Mouse (Mus musculus): ENCODE data around the gene Prickle2.

The Prickle2 gene

DNA sequence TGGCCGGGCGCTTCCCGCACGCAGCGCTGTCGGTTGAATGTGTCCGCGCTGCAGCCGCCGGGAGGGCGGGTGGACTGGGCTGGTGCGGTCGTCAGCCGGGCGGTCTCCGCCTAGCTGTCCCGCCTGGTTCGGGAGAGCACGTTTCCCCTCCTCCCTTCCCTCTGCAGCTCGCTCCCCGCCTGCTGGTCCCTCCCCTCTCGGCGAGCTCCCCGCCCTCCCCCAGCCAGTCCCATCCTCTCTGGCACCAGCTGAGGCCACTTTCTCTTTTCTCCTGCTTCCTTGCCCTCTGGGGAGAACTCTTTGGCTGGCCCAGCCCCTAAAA lies at the start of gene Prickle2:
Gene Prickle2 (minus strand): TSS at position 11 of the 322 bp plus-strand sequence.
- DNase-seq (ENCODE audit: low spot score in 2 of 2): peak in 1 of 2 experiments; percentile 16

DNA sequence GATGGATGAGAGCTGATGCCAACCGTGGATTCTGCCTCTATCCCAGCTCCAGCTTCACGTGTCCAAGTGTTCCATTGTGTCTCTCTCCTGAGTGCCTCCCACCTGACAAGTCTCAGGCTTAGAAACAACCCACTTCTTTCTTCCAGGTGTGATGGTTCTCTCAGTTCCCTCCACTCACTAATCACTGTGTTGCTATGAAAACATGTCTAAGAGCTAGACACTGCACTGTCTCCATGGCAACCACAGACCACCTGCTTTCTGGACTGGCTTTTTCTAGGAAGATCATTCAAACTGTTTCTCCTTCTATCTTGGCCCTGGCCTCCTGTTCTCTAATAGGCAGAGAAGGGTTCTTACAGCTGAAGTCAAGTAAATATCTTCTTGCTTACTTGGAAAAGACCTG lies 46.8 kb upstream of the Prickle2 start:
- no peak for DNase-seq (ENCODE audit: low spot score in 2 of 2)

DNA sequence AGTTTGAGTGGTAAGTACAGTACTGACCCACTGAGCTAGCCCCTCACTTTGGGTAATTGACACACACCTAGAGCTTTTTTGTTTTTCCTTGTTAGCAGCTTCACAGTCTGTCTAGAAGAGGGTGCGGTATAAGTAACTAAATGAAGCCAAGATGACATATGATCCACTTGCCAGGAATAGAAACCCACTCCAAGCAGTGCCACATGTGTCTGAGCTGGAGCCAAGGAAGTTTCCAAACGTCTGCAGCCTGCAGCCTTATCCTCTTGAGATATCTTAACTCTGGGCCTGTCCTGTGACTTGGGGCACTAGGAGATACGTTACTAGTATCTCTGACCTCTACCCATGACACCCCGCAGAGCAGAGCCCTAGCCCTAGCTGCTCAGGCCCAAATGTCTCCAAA lies 43.5 kb upstream of the Prickle2 start:
- DNase-seq (ENCODE audit: low spot score in 2 of 2): no peak

DNA sequence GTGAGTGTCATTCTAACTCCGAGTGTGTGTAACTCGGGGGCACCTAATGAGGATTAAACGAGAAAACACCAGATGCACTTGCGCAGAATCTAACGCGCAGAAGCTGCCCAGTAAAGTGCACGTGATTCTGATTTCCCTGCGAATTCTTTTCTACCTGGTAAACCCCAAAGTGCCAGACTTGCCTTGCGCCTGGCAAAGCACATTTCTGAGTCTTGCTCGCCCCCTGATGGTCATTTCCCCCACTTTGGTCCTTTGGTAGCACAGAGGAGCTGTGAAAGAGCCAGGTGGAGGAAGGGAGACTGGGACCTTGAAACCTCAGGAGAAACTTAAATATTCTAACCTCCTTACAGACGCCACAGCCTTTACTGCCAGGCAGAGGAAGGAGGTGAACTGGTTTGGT lies 37.6 kb upstream of the Prickle2 start:
- DNase-seq (ENCODE audit: low spot score in 2 of 2): peak in 1 of 2 experiments; percentile 18

DNA sequence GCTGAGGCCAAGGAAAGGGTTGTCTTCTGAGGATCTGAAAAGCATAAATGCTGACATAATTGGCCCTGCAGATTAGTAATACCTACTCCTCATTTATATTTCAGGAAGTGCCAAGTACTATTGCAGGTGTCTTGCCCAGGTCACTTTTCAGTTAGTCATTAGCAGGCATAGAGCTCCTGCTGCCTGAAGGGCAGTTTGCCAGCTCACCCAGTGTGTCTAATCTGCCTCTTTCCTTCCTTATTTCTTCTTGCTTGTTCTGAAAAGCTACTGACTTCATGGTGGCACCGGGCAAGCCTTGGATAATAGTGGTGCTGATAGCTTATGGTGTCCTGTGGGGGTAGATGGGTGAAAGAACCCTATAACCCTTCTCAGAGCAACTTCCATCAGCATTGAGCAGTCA lies 31.2 kb upstream of the Prickle2 start:
- no peak for DNase-seq (ENCODE audit: low spot score in 2 of 2)

DNA sequence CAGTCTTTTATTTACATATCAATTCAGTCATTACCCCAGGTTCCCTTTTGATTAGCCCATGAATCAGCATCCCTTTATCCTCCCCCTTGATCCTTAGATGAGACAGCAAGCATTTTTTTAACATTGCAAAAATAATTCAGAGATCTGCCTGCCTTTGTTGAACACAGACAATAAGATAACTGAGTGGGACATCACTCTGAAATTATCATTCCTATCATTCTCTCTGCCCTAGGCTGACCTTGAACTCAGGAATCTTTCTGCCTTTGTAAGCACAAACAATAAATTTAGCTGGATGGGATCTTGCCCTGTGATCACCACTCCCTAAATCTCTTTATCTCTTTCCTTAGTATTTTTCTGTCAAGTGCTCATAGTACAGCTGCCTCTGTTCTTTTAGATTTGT lies 27.7 kb upstream of the Prickle2 start:
- no peak for DNase-seq (ENCODE audit: low spot score in 2 of 2)

DNA sequence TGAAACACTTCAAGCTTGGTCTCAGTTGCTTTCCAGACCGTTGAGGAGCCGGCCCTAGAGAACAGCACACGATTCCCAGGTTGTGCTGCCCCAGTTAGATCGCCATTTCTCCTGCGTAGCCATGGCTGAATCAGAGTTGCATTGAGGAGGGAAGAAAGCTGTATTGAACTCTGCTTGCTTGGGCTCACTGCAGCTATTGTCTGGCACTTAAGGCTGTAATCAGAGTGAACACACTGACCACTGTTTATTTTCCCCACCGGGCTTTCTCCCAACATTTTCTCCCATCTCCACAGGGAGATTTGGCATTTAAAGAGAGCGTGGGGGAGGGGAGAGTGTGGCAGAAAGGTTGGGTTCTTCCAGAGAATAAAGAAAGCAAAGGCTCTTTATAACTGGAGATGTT lies 22.6 kb upstream of the Prickle2 start:
- DNase-seq (ENCODE audit: low spot score in 2 of 2): no peak

DNA sequence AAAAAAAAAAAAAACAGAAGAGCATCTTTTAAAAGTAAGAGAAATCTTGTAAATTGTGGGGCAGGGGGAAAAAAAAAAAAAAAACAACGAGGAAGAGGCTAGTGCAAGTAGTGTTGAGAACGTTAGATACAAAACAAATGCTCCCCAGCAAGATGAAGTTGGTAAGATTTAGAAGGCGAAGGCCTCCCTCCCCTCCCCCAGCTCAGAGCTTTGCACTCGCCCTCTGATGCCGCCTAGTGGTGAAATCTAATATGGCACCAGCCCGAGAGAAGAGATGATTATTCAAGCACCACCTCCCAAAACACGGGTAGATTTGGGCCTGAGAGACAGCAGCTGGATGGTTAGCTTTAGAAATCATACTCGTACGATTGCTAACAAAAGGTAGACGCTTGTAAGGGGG lies 22.1 kb upstream of the Prickle2 start:
- peak; percentile 10 to 67 for DNase-seq (ENCODE audit: low spot score in 2 of 2)

DNA sequence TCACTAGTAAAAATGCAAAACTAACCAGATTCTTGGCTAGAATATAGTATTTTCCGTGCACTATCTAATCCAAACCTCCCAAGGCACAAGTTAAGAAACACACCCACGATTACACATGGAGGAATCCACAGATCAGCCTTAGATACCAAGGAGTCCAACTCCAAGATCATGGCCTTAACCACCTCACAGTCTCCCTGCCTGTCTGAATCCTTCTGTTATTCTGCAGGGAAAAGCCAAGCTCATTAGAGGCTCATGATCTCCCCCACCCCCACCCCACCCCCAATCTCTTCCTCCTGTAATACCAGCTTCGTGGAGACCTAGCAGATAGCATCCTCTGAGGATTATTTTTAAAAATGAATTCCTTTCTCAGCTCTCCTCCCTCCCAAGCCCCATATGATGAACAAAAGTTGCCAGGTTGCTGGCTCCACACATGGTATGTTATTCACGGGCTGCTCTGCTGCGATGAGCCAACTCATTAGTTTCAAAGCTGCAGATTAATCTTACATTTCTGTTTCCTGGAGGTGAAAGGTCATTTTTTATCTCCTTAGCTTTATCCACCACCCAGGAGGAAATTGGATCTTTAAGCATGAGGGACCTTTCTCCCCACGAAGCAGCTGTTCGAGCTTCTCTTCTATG lies 21.5 kb upstream of the Prickle2 start:
- DNase-seq (ENCODE audit: low spot score in 2 of 2): no peak

DNA sequence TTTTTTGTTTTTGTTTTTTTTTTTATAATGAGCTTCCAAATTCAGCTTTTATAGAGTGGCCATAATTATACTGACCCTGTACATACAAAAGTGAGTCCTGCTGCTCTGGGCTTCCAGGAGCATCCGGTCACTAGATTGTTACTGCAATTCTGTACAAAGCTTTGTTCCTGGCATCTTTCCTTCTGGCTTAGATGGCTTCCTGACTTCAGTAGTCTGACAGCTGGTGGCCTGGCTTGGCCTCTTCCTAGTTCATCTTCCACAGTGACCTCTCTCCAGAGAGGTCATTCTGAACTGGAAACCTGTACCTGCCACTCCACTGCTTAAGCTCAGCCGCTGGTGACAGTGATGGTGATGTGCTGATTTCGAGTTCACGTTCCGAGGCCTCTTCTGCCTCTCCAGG lies 20.2 kb upstream of the Prickle2 start:
- no peak for DNase-seq (ENCODE audit: low spot score in 2 of 2)

DNA sequence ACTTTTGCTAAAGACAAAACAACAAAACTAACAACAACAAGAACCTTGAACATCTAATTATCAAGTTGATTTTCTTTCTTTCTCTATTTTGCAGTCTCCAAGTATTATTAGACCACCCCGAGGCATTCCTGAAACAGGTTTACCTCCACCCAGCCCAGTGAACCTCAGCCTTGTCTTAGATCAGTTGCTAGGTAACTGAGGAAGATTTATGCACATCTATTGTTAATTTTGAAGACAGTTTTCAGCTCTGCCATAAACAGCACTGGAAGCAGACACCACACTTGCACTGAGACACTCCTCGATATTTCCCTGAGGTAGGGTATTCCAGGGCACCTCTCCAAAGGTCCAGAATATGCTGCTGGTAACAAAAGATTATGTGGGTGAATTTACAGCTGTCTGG lies 18.4 kb upstream of the Prickle2 start:
- DNase-seq (ENCODE audit: low spot score in 2 of 2): no peak

DNA sequence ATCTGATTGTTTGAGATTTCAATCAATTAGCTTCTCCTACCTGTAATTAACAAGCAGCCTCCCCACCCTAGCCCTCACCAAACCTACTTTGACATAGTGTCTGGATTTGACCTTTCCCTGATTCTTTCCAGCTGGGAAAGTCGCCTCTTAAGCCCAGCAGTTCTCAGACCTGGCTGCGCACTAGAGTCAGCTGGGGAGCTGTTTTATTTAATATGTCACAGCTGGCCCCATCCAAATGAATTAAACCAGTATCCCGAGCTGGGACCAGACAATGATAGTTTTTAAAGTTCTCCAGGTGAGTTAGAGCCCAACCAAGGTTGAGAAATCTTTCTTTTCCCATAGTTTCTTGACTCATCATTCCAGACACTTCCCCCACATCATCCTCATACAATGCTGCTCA lies 9.9 kb upstream of the Prickle2 start:
- DNase-seq (ENCODE audit: low spot score in 2 of 2): no peak

DNA sequence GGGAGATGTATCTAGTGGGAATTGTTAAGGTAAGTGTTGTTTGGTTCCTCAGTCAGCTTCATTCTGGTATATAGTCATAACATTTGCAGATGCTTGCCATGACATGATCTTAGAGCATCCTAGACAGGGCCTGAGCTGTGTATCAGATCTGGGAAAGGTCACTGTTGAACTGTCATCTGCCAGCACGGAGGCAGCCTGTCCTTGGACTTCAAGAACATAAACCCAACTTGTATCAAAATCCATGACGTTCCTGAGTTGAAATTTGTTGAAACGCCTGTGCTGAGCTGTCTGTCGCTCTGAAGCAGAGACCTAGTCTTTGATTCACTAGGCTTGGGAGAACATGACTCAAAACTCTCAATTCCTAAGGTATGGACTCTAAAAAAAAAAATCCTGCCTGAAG lies 8.8 kb upstream of the Prickle2 start:
- no peak for DNase-seq (ENCODE audit: low spot score in 2 of 2)

DNA sequence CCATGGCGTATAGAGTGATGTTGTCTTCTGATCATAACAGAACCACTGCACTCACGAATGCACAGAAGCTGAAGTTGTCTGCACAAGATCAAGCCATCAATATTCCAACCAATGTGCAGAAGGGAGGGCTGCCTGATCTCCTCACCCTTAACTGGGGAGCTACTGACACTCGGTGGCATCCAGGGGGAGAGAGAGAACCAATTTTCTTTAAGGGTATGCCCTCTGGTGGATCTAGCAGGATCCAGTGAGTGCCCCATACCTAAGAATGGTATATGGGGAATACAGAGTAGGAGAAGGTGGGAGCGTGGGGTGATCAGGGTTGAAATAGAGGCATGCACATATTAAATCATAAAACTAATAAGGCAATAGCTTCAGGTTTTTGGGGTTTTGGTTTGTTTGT lies 2.2 kb upstream of the Prickle2 start:
- no peak for DNase-seq (ENCODE audit: low spot score in 2 of 2)

DNA sequence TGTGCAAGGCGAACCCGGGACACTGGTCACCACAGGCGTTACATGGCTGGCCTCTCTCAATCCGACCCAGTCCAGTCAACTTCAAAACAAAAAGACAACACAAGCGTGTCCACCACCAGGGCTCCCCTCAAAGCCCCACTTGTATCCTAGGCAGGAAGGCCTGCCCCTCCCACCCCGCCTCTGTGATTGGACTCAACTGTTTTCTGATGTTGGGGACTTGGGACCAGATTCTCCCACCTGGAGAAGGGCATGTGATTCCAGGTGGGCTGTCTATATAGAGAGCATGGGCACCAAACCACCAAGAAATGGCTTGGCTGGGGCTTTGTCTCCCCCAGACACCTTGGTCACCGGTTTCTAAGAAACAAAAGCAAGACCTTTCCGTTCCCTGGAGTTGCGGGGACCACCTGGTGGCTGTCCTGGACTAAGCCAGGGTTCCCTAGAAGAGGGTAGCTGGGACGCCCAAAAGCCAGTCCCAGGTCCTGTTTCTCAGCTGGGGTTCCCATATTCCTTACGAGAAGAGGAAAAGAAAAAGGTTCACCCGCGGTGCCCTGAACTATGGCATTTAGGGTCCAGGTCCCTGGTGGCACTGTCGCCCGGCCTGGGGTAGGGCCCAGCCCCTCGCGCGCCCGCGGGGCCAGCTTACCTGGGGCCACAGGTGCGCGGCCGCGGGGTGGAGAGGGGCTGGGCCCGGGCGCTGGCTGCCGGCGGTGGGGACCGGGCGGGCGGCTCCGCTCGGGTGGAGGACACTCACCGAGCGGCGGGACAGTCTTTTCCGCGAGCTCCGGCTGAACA lies 406 bp downstream of the Prickle2 start:
- no peak for DNase-seq (ENCODE audit: low spot score in 2 of 2)

DNA sequence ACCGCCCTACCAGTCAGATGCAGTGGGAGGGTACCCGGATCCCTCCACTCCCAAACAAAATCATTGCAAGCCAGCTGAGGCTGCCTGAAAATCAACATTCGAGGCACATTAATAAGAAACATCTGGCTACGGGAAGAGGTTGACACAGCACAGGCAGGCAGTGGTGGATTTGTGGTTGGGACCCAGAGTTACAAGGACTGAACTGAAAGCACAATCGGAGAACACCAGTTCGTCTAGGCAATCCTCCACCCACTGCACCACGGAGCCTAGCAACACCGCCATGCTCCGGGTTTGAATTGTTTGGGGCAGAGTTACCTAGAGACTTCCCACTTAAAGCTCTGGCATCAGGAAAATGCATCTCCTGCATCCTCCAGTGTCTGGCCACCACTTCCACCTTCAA lies 1.1 kb downstream of the Prickle2 start:
- no peak for DNase-seq (ENCODE audit: low spot score in 2 of 2)

DNA sequence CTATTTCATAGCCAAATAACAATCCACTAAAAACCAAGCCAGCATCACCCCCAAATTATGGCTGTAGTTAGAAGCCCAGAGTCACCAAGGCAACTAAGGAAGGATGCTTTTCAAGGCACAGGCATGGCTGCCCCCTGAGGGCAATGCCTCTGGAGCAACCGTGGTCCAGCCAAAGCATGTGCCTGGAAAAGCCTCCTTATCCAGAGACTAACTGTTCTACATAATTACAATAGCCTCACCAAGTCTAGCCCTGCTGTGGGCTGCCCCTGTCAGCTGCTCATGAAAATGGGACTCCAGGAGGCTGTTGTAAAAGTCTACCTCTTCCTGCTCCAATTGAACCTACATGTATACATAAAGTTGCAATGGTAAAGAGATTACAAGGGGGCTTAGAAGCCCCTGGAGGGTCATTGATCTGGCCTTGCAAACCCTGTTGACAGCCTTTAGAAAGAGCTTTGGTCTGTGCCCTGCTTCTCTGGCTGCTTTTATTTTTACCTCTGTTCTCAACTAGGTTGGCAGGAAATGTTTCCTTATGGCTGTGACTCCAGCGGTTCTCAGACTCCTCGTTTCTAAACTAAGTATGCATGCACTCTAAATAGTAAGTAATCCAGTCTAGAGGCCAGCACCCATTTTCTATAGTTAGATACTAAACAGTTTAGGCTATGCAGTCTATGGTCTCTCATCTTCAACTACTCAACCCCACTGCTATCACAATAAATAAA lies 6.3 kb downstream of the Prickle2 start:
- no peak for DNase-seq (ENCODE audit: low spot score in 2 of 2)

DNA sequence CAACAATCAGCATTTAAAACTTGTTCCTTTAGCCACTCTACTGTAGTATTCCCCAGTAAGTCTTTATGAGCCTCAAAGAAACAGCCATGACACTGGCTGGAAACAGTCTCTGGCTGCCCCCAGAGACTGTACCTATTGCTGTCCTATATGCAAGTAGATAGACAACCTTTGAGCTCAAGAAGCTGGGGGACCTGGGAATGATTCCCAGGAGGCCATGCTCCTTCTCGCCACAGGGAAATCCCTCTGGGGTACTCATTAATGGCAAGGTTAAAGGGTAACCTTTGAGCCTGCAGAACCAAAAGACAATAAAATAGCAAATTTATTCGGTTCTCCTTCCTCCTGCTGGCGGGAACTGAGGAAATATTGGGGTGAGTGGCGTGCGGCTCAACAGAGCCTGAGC lies 8.1 kb downstream of the Prickle2 start:
- no peak for DNase-seq (ENCODE audit: low spot score in 2 of 2)

DNA sequence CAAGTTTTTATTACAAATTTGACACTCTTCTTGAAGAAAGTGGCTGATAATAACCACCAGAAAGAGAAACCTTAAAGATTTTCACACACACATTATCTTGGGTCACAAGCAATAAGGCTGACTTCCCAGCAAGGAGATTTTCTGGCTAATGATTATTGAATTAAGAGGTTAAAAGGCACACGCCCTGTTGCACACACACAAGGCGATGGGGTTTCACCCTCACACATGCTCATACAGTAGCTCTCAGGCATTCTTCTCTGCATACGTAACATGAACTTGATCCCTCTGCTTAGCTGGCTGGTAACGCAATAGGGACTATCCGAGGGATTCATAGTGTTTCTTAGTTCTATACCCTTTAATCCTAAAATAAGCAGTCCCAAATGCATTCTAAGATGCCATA lies 18.6 kb downstream of the Prickle2 start:
- no peak for DNase-seq (ENCODE audit: low spot score in 2 of 2)

DNA sequence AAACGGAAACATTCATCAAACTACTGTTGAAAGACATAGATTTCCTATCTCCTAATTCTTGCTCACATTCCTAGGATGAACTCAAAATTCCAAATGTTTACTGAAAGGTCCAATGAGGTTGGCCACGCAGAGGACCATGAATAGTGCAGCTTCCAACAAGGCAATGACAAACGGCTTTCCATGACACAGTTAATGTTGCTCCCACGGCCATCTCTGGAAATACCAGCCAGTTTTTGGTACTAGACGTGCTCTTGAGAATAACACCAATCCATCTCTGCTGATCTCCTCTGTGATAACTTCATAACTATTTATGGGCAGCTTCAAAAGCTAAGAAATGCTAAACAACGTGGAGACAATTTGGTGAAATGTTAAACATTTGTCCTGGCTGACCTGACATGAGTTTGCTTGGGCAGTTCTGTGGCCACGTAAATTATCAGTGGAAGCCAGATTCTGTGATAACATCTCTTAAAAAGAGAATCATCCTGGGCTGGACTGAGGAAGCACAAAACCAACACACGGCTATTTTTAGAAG lies 31.5 kb downstream of the Prickle2 start:
- no peak for DNase-seq (ENCODE audit: low spot score in 2 of 2)

DNA sequence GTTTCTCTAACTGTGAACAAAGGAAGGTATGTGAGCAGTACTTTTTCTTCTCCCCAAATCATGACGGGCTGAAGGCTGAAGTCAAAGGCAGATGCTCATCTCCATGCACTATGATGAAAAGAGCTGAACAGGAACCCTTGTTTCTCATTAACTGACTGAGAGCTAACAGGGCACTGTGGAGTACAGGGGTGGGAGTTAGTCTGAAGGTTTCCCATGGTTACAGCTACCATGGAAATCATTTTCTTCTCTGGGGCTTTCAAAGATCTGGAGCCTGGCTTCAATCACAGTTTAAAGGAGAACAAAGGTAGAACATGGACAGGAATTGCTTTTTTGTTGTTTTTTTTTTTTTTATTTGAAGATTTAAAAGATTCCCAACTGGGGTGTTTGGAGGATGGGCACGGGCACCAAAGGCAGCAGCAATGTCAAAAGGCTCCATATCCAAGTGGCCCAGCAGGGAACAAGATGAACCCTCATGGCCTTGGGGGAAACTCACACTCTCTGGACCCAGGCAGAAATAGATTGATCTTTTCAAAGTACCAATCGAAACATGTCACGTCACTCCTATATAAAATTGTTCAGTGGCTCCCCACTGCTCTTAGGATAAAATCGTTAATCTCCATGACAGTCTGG lies 35.3 kb downstream of the Prickle2 start:
- no peak for DNase-seq (ENCODE audit: low spot score in 2 of 2)

DNA sequence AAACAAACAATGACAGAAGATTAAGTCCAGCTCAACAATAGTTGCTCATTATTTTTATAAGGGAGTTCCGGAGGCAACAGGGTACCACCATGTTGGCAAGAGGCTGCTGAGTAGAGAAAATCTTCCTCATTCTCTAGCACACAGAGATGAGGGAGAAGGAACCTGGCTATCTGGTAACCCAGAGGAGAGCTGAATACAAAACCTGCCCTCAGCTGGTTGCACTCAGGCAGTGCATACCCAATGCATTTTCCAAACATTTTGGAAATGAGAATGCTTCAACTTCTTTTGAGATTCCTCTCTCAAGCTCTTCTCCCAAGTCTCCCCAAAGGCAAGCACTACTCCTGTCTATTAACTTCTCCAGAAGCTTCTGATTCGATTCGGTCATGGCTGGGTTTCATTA lies 36.3 kb downstream of the Prickle2 start:
- DNase-seq (ENCODE audit: low spot score in 2 of 2): no peak
